In the genomic region with DNA sequence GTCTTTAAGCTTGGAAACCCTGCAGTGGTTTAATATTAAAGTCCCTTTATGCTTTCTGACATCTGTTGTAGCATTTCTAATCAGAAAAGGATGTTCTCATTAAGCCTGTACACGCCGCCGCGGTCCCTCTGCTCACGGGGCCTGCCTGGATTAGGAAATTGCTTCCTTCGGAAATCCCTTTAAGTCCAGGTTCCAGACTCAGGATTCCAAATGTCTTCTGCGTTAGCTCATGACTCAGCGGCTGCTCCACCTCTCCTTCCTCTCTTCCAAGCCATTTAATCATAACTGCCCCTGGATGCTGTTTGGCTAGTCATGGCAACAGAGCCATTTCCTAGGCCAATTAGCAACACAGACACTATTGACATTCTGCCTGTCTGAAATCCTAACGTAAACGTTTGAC, we compare ENCODE assay signal across 15 mouse cellular contexts. TPM values are rescaled to one million over a fixed set of nuclear protein-coding genes. Genes with fewer than 3 reads are reported as not detected.
DNase-seq lines count a peak whose midpoint lies in the region; ATAC-seq and TF ChIP-seq lines count a peak whose summit lies in the region.
"Had no signal": no experiment of that assay in that cellular context is flagged by ENCODE, and none has a peak within 500 bp of the region (broad histone marks: within the 10 kb centered on the region; RNA-seq: fewer than 3 reads in every experiment).

No protein-coding gene starts in this region.

- TF ChIP-seq POLR2A in ES-Bruce4 (IDR thresholded peaks at IDR 0.05; ENCODE audit: insufficient read depth, low read length), result no peak

- CTCF ChIA-PET in Patski (lab: Charles Lee), result interaction anchor here (1.9 kb wide), 1 partner anchor 11 kb away, joined by 8 read pairs; the partner anchor contains the start of gene 1500009L16Rik

- no peak overlapping the region for H3K27ac ChIP-seq in heart, embryonic 12.5 days (ENCODE audit: poor library complexity, severe bottlenecking)
- peak overlapping the region; percentile 68 for H3K27ac ChIP-seq in ES-Bruce4 (ENCODE audit: insufficient read depth, low read length)
- H3K27ac ChIP-seq: forebrain, embryonic 13.5 days; hindbrain, embryonic 10.5 days had no signal

- in situ Hi-C loops in Patski (cut with MboI; ENCODE audit: low pct_unique_long_range_greater_than_20kb), result no loop called here

- POLR2A ChIA-PET in Patski (lab: Charles Lee), result no interaction called here

- ATAC-seq in heart, embryonic 12.5 days (ENCODE audit: insufficient number of reproducible peaks, low FRiP score), result no peak
- ATAC-seq in Patski, result no peak
- ATAC-seq: CD4-positive, CD25-positive, alpha-beta regulatory T cell, adult 4 months; forebrain, embryonic 13.5 days; liver, postnatal 0 days had no signal

- no peak for TF ChIP-seq CTCF in ES-Bruce4 (IDR thresholded peaks at IDR 0.05; ENCODE audit: low read depth, low read length)
- no peak for TF ChIP-seq CTCF in Patski (IDR thresholded peaks at IDR 0.05)

- H3K27me3 ChIP-seq in heart, embryonic 12.5 days (replicated peaks), result no peaks in the 10 kb centered on the region
- H3K27me3 ChIP-seq in ES-Bruce4 (ENCODE audit: control insufficient read depth, insufficient read depth, low read length, poor library complexity, severe bottlenecking), result no peaks in the 10 kb centered on the region
- H3K27me3 ChIP-seq in Patski, result peaks cover 2% of the 10 kb centered on the region
- H3K27me3 ChIP-seq: forebrain, embryonic 13.5 days had no signal

- H3K9me3 ChIP-seq in heart, embryonic 12.5 days (replicated peaks), result no peaks in the 10 kb centered on the region
- no peaks in the 10 kb centered on the region for H3K9me3 ChIP-seq in ES-Bruce4 (replicated peaks; ENCODE audit: control insufficient read depth, insufficient read depth, low read length, poor library complexity, severe bottlenecking)
- H3K9me3 ChIP-seq: forebrain, embryonic 13.5 days; hindbrain, embryonic 10.5 days had no signal

- no peak overlapping the region for H3K9ac ChIP-seq in heart, embryonic 12.5 days
- no peak overlapping the region for H3K9ac ChIP-seq in ES-Bruce4 (ENCODE audit: low read depth, poor library complexity, severe bottlenecking)
- H3K9ac ChIP-seq: forebrain, embryonic 13.5 days; liver, postnatal 0 days had no signal

- intact Hi-C loops in heart, postnatal 10 days (cut with DNase I), result no loop called here
- intact Hi-C loops in left cerebral cortex, postnatal 4 days (cut with DNase I), result no loop called here

- 74% methylated on average over 10 of the region's 10 CpGs for WGBS in heart, embryonic 12.5 days

- peak; percentile 29 for DNase-seq in heart, postnatal 10 days
- DNase-seq in Patski (ENCODE audit: low read depth, low spot score), result peak; percentile 13
- peak; percentile 28 for DNase-seq in forelimb bud, embryonic 11.5 days (ENCODE audit: low read depth, low spot score)
- DNase-seq in thymus, adult 18-20 months, result no peak
- no peak for DNase-seq in layer of hippocampus, adult 11-12 months (ENCODE audit: low spot score)
- no peak for DNase-seq in left cerebral cortex, postnatal 4 days
- DNase-seq: adrenal gland, postnatal 10 days; kidney, adult 9 months; liver, postnatal 0 days; lung, postnatal 4 days had no signal

- no peak overlapping the region for H3K4me3 ChIP-seq in heart, embryonic 12.5 days
- 0 out of 2 replicates have a peak overlapping the region, but pooled peaks have one; percentile 2 for H3K4me3 ChIP-seq in ES-Bruce4 (ENCODE audit: low read depth, low read length)
- H3K4me3 ChIP-seq: forebrain, embryonic 13.5 days; hindbrain, embryonic 10.5 days had no signal

- no peaks in the 10 kb centered on the region for H3K36me3 ChIP-seq in heart, embryonic 12.5 days
- no peaks in the 10 kb centered on the region for H3K36me3 ChIP-seq in ES-Bruce4 (ENCODE audit: control insufficient read depth, insufficient read depth, low read length, poor library complexity, severe bottlenecking)
- H3K36me3 ChIP-seq: hindbrain, embryonic 10.5 days had no signal

- no peak overlapping the region for H3K4me2 ChIP-seq in heart, embryonic 12.5 days
- H3K4me2 ChIP-seq: forebrain, embryonic 13.5 days had no signal

- TF ChIP-seq EP300 in ES-Bruce4 (IDR thresholded peaks at IDR 0.05; ENCODE audit: insufficient read depth, low read depth, low read length), result no peak

- H3K4me1 ChIP-seq in heart, embryonic 12.5 days (replicated peaks), result no peaks in the 10 kb centered on the region
- peaks cover 4% of the 10 kb centered on the region for H3K4me1 ChIP-seq in ES-Bruce4 (ENCODE audit: control insufficient read depth, insufficient read depth, low read length)
- H3K4me1 ChIP-seq: forebrain, embryonic 13.5 days; hindbrain, embryonic 10.5 days had no signal

RNA-seq across cellular contexts. Expression of gene 1500009L16Rik, which starts 10.9 kb away (rescaled TPM):
- total RNA-seq in heart, postnatal 10 days (2021), result 10 to 100 TPM in 1 of 2 experiments, 1 to 10 TPM in 1; 9.1 to 12.8 TPM
- 14.7 and 15.7 TPM in 2 replicates for polyA plus RNA-seq in heart, embryonic 12.5 days (2016; fragmentation: Nextera tagmentation; extraction: Ambion mirVana)
- 72.7 and 73.5 TPM in 2 replicates for polyA plus RNA-seq in ES-Bruce4 (2011; ENCODE audit: insufficient read depth, insufficient read length, low read depth, missing spikeins)
- 4.4 TPM for polyA plus RNA-seq in Patski (2021)
- 10 to 100 TPM; 46.9 to 52.0 TPM for total RNA-seq in left cerebral cortex, postnatal 4 days (2021)

Comparison
In these comparisons a context has a peak if more than half of its experiments do, and no peak if none do; other contexts are left out.
1. DNase-seq: peak in heart, postnatal 10 days (2 of 2), Patski (single experiment) and forelimb bud, embryonic 11.5 days (single experiment); none in thymus, adult 18-20 months (0 of 2), layer of hippocampus, adult 11-12 months (single experiment) and left cerebral cortex, postnatal 4 days (single experiment).